Mouse (Mus musculus) MEL (cell line): ENCODE measurements around the gene Six1. TPM values are rescaled to one million over a fixed set of nuclear protein-coding genes. Genes with fewer than 3 reads are reported as not detected.
A peak's percentile ranks its signal among the peaks of the same experiment; 100 is the strongest.

Experiments
- DNase-seq: peaks from one replicate; pipeline ENCODE4 v3.0.0; 2011; ENCODE audit warnings: low read depth, low spot score
- H3K27ac ChIP-seq: 2 replicates; pipeline ENCODE4 v1.5.1; 2012; ENCODE audit warnings: low read depth, mild to moderate bottlenecking, control low read depth, low read length, moderate library complexity; ENCODE audit not compliant: control insufficient read depth
- H3K27me3 ChIP-seq, 2 experiments: fragments of 150-350 bp in 1 of 2; sonication (generic) in 1 of 2; 2 replicates each; pipeline ENCODE4 v1.6.1; 2012; ENCODE audit warnings: low read length in 2 of 2, mild to moderate bottlenecking in 2 of 2, improper control_type of control experiment in 1 of 2, moderate library complexity in 1 of 2; ENCODE audit not compliant: insufficient read depth in 2 of 2, control insufficient read depth in 1 of 2
- H3K36me3 ChIP-seq, 2 experiments: 2 replicates each; pipeline ENCODE4 v1.6.1; 2012 to 2014; ENCODE audit warnings: low read length in 2 of 2, improper control_type of control experiment in 1 of 2, inconsistent platforms in 1 of 2, mild to moderate bottlenecking in 1 of 2; ENCODE audit not compliant: insufficient read depth in 2 of 2, control insufficient read depth in 1 of 2
- H3K4me1 ChIP-seq, 2 experiments: fragments of 150-350 bp in 1 of 2; sonication (generic) in 1 of 2; 2 replicates each; pipeline ENCODE4 v1.6.1; 2012; ENCODE audit warnings: low read length in 2 of 2, improper control_type of control experiment in 1 of 2, mild to moderate bottlenecking in 1 of 2; ENCODE audit not compliant: insufficient read depth in 2 of 2, control insufficient read depth in 1 of 2
- H3K4me3 ChIP-seq, 2 experiments: fragments of 150-350 bp in 1 of 2; sonication (generic) in 1 of 2; 2 replicates each; pipeline ENCODE4 v1.5.1; 2012; ENCODE audit warnings: low read depth in 2 of 2, low read length in 2 of 2, mild to moderate bottlenecking in 2 of 2, moderate library complexity in 2 of 2, control low read depth in 1 of 2, improper control_type of control experiment in 1 of 2; ENCODE audit not compliant: control insufficient read depth in 1 of 2, insufficient read depth in 1 of 2
- H3K79me2 ChIP-seq: 2 replicates; pipeline ENCODE4 v1.6.1; 2012; ENCODE audit warnings: mild to moderate bottlenecking, low read length, moderate library complexity; ENCODE audit not compliant: control insufficient read depth, poor library complexity, insufficient read depth
- H3K9ac ChIP-seq: 2 replicates; pipeline ENCODE4 v1.6.1; 2012; ENCODE audit warnings: low read depth, mild to moderate bottlenecking, control low read depth, low read length, moderate library complexity; ENCODE audit not compliant: control insufficient read depth, poor library complexity, severe bottlenecking
- H3K9me3 ChIP-seq: fragments of 150-350 bp; sonication (generic); replicated peaks from 2 replicates; pipeline ENCODE4 v1.6.1; 2012; ENCODE audit warnings: mild to moderate bottlenecking, low read length, improper control_type of control experiment, moderate library complexity; ENCODE audit not compliant: insufficient read depth
- CHD2 ChIP-seq: IDR thresholded peaks from 2 replicates; pipeline ENCODE4 v1.6.1; 2011; ENCODE audit warnings: low read length, improper control_type of control experiment
- CTCF ChIP-seq, 3 experiments: IDR thresholded peaks in 2 of 3; conservative IDR thresholded peaks in 1 of 3; 2 replicates each; pipeline ENCODE4 v1.5.1; 2011 to 2012; ENCODE audit warnings: low read length in 3 of 3, low read depth in 2 of 3, mild to moderate bottlenecking in 2 of 3, improper control_type of control experiment in 1 of 3, inconsistent platforms in 1 of 3, mixed read lengths in 1 of 3, moderate library complexity in 1 of 3; ENCODE audit not compliant: control insufficient read depth in 1 of 3, insufficient read depth in 1 of 3, poor library complexity in 1 of 3, severe bottlenecking in 1 of 3
- E2F4 ChIP-seq: IDR thresholded peaks from 2 replicates; pipeline ENCODE4 v1.6.1; 2011; ENCODE audit warnings: low read depth, low read length, improper control_type of control experiment, borderline replicate concordance
- EP300 ChIP-seq, 2 experiments: IDR thresholded peaks; 2 replicates each; pipeline ENCODE4 v1.6.1; 2011; ENCODE audit warnings: improper control_type of control experiment in 2 of 2, low read length in 2 of 2, low read depth in 1 of 2, mild to moderate bottlenecking in 1 of 2
- ETS1 ChIP-seq: IDR thresholded peaks from 2 replicates; pipeline ENCODE4 v1.6.1; 2012; ENCODE audit warnings: low read depth, mild to moderate bottlenecking, inconsistent platforms, low read length, improper control_type of control experiment, moderate library complexity
- GABPA ChIP-seq: IDR thresholded peaks from 2 replicates; pipeline ENCODE4 v1.6.1; 2012; ENCODE audit warnings: low read depth, mild to moderate bottlenecking, inconsistent platforms, low read length, improper control_type of control experiment, moderate library complexity
- JUND ChIP-seq: IDR thresholded peaks from 2 replicates; pipeline ENCODE4 v1.6.1; 2011; ENCODE audit warnings: low read depth, mild to moderate bottlenecking, improper control_type of control experiment, low read length
- MAFK ChIP-seq: IDR thresholded peaks from 2 replicates; pipeline ENCODE4 v1.6.1; 2011; ENCODE audit warnings: low read depth, mild to moderate bottlenecking, low read length, improper control_type of control experiment, borderline replicate concordance
- MAX ChIP-seq: IDR thresholded peaks from 2 replicates; pipeline ENCODE4 v1.6.1; 2011; ENCODE audit warnings: low read length, improper control_type of control experiment
- MAZ ChIP-seq: IDR thresholded peaks from 2 replicates; pipeline ENCODE4 v1.6.1; 2012; ENCODE audit warnings: low read depth, mild to moderate bottlenecking, inconsistent platforms, low read length, improper control_type of control experiment
- MXI1 ChIP-seq: IDR thresholded peaks from 2 replicates; pipeline ENCODE4 v1.6.1; 2011; ENCODE audit warnings: mild to moderate bottlenecking, low read depth, low read length, improper control_type of control experiment
- MYB ChIP-seq: IDR thresholded peaks from 2 replicates; pipeline ENCODE4 v1.6.1; 2011; ENCODE audit warnings: mild to moderate bottlenecking, low read depth, low read length, improper control_type of control experiment
- POLR2A ChIP-seq, 2 experiments: IDR thresholded peaks; 2 replicates each; pipeline ENCODE4 v1.6.1; 2011 to 2012; ENCODE audit warnings: low read length in 2 of 2, mild to moderate bottlenecking in 2 of 2, control low read depth in 1 of 2, improper control_type of control experiment in 1 of 2, low read depth in 1 of 2, moderate library complexity in 1 of 2; ENCODE audit not compliant: control insufficient read depth in 1 of 2, insufficient read depth in 1 of 2, poor library complexity in 1 of 2
- POLR2AphosphoS2 ChIP-seq: IDR thresholded peaks from 2 replicates; pipeline ENCODE4 v1.6.1; 2011; ENCODE audit warnings: low read length, improper control_type of control experiment
- RAD21 ChIP-seq: IDR thresholded peaks from 2 replicates; pipeline ENCODE4 v1.6.1; 2011; ENCODE audit warnings: mild to moderate bottlenecking, low read depth, low read length, improper control_type of control experiment
- RCOR1 ChIP-seq: IDR thresholded peaks from 2 replicates; pipeline ENCODE4 v1.6.1; 2012; ENCODE audit warnings: low read depth, mild to moderate bottlenecking, inconsistent platforms, low read length, improper control_type of control experiment
- SIN3A ChIP-seq: IDR thresholded peaks from 2 replicates; pipeline ENCODE4 v1.6.1; 2012; ENCODE audit warnings: low read length, improper control_type of control experiment, inconsistent platforms
- SMC3 ChIP-seq: IDR thresholded peaks from 2 replicates; pipeline ENCODE4 v1.6.1; 2011; ENCODE audit warnings: low read depth, low read length, improper control_type of control experiment
- TAL1 ChIP-seq: IDR thresholded peaks from 2 replicates; pipeline ENCODE4 v1.6.1; 2012; ENCODE audit warnings: mild to moderate bottlenecking, inconsistent platforms, low read length, moderate library complexity, mixed read lengths
- TBP ChIP-seq: IDR thresholded peaks from 2 replicates; pipeline ENCODE4 v1.8.0; 2011; ENCODE audit warnings: low read depth, low read length, improper control_type of control experiment
- TCF12 ChIP-seq: IDR thresholded peaks from 2 replicates; pipeline ENCODE4 v1.6.1; 2014; ENCODE audit warnings: low read depth, mild to moderate bottlenecking, inconsistent platforms, low read length, improper control_type of control experiment, moderate library complexity
- ZC3H11A ChIP-seq: IDR thresholded peaks from 2 replicates; pipeline ENCODE4 v1.6.1; 2012; ENCODE audit warnings: low read depth, mild to moderate bottlenecking, inconsistent platforms, low read length, improper control_type of control experiment
- ZNF384 ChIP-seq: IDR thresholded peaks from 2 replicates; pipeline ENCODE4 v1.6.1; 2012; ENCODE audit warnings: low read depth, mild to moderate bottlenecking, inconsistent platforms, low read length, improper control_type of control experiment
- polyA plus RNA-seq, 2 experiments: library from polyadenylated mRNA; stranded (reverse) in 1 of 2; unstranded in 1 of 2; fragments of >175 nt in 1 of 2; fragments of >200 nt in 1 of 2; gene quantifications; 2 replicates each; pipeline versions ENCODE4 v1.2.1 to v1.2.4; 2012; ENCODE audit warnings: low replicate concordance in 2 of 2, low read depth in 1 of 2; ENCODE audit not compliant: insufficient read length in 2 of 2, insufficient read depth in 1 of 2, missing spikeins in 1 of 2
- total RNA-seq: library from RNA; depleted of rRNA; stranded (reverse); fragments of 300-350 nt; gene quantifications from 2 replicates; pipeline ENCODE4 v1.2.3, GENCODE M21; 2012

The Six1 gene
- total and polyA plus RNA-seq, 3 experiments = not detected

DNA sequence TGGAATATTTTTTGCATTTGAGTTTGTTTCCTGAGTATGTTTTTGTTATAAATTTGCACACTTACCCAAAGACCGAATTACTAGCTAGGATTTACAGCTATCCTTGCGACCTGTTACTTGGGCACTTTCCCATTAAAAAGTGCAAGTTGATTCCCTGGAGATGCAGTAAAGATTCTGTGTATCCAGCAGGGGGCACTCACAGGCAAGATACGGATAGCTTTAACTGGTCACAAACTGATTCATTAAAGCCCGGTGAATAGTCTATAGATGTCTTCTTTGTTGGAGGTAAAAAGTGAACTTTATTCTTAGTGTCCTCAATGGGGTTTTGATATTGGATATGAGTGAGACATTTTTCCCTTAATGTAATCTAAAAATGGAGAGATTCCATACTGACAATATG is 32.7 kb downstream of the Six1 start:
- DNase-seq = peak; percentile 66
- Histone ChIP-seq H3K4me3 (no peak overlapping the region), H3K27me3 (peaks cover 2 to 3% of the 10 kb centered on the region in 2 experiments; a peak in 3 of 4 replicates), H3K27ac (no peak overlapping the region), H3K36me3 (no peaks in the 10 kb centered on the region), H3K9ac (no peak overlapping the region), H3K4me1 (no peaks in the 10 kb centered on the region), H3K9me3 (no peaks in the 10 kb centered on the region), H3K79me2 (no peaks in the 10 kb centered on the region)
- no peak for TF ChIP-seq MAX
- TF ChIP-seq CTCF (IDR thresholded peaks at IDR 0.05 in 2 of 3, conservative IDR thresholded peaks at IDR 0.05 in 1 of 3; ENCODE audit: control insufficient read depth in 1 of 3, insufficient read depth in 1 of 3, low read depth in 2 of 3, low read length in 3 of 3, poor library complexity in 1 of 3, severe bottlenecking in 1 of 3) = peak; percentile 65 to 96 (median 69)
- no peak for TF ChIP-seq ZNF384
- TF ChIP-seq RAD21 = peak; percentile 97
- no peak for TF ChIP-seq POLR2A (IDR thresholded peaks at IDR 0.05; ENCODE audit: control insufficient read depth in 1 of 2, insufficient read depth in 1 of 2, low read depth in 1 of 2, low read length in 2 of 2, poor library complexity in 1 of 2)
- TF ChIP-seq TBP = no peak
- TF ChIP-seq SMC3 = peak; percentile 98
- peak; percentile 96 for TF ChIP-seq ZC3H11A

GRCm38 (mm10) chr12:73020422-73020821 is 33.3 kb downstream of the Six1 start:
- Histone ChIP-seq H3K27me3 (peaks cover 2 to 3% of the 10 kb centered on the region in 2 experiments; a peak in 3 of 4 replicates), H3K9ac (no peak overlapping the region), H3K79me2 (no peaks in the 10 kb centered on the region), H3K9me3 (no peaks in the 10 kb centered on the region), H3K27ac (no peak overlapping the region), H3K4me1 (no peaks in the 10 kb centered on the region), H3K4me3 (no peak overlapping the region), H3K36me3 (no peaks in the 10 kb centered on the region)
- DNase-seq = no peak
- TF ChIP-seq RCOR1 (no peak), POLR2A (IDR thresholded peaks at IDR 0.05; ENCODE audit: control insufficient read depth in 1 of 2, insufficient read depth in 1 of 2, low read depth in 1 of 2, low read length in 2 of 2, poor library complexity in 1 of 2) (no peak), GABPA (no peak), JUND (no peak), EP300 (IDR thresholded peaks at IDR 0.05; ENCODE audit: low read depth in 1 of 2, low read length in 2 of 2) (no peak), MXI1 (no peak), MYB (no peak), POLR2AphosphoS2 (no peak), ETS1 (no peak), E2F4 (no peak), TAL1 (no peak), CHD2 (no peak), TBP (no peak), SIN3A (no peak), MAZ (no peak), TCF12 (no peak), SMC3 (no peak), MAFK (no peak)
